Mouse (Mus musculus) c-Kit-positive CD71-positive TER-119-positive erythroid progenitor cells, embryonic 14.5 days (primary cell): Measurements from ENCODE around the gene Defb11.
"Not testable (repeated sequence)": the region's sequence is repeated elsewhere in the genome, so short reads cannot be mapped to it uniquely, and the experiment has no call there.

Experiments
- DNase-seq: peaks from one replicate; pipeline ENCODE4 v3.0.0-alpha.2; 2013; ENCODE audit warnings: low spot score

Gene Defb11

DNA sequence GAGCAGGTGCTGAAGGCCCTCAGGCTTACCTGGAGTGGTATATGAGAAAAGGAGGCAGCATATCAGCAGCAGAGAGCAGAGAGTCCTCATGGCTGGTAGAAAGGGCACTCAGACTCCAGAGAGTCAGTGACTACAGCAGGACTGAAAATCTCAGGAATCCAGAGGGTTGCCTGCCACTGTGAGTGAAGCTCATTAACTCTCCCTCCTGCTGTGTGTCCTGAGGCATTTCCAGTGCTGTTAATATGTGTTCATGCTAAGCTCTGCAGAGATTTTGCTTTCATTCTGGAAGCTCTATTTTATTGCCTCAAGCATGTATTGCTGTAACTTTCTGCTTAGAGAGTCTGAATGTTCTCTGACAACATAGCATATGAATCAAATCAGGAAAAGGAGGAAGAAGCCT, at the start of gene Defb11:
Defb11 (minus strand) TSS at position 123 of the 400 bp plus-strand sequence.
- DNase-seq = not testable (repeated sequence)

DNA sequence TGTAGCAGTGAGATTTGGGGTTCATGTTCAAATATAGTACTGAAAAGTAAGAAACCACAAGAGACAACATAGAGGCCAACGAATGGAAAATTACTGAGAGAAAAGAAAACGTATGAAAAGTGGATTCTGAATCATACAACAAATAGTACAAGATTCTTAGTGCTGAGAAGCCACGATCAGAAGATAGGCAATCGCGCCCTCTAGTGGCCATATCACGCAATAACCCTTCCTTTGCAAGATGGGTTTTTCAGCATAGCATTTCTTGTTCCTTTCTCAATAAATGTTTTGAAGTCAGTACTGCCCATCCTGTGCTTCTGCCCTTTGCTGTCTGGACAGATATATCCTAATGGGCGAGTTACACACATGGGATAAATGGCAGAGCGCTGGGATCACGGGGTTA, 49.1 kb upstream of the Defb11 start:
- peak; percentile 44 for DNase-seq

DNA sequence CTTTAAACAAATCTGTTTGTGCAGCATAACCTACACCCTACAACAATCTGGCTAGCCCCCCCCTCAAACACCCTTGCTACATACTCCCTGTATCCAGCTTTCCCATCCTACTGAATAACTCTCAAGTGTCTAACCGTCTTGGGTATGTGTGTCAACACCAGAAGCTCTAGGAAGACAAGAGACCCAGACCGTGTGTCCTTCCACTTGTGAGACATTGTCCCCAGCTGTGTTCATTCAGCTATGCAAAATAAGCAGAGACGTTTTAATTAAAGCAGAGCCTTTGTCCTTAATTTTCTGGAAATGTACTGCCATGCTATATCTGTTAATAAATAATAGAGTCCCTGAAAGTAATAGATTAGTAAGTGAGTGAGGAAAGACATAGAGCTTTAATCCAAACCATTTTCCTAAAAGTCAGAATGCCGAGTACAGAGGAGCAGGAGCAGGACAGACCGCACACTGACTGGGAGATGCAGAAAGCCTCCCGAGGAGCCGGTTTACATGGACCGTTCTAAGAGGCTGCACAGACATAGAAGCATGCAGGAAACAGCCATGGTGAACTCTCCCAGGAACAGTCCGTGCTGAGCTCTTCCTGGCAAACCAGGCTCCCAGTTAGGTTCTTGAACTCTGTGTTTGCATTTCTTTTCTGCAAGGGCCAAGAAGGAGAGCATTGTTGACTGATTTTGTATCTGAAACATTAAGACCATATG, 41.3 kb upstream of the Defb11 start:
- no peak for DNase-seq

- no peak for DNase-seq
Measured at GRCm38 (mm10) chr8:21946462-21946861, 40.2 kb upstream of the Defb11 start, which contains the start of gene Defb13. Gene Defb13 (plus strand): TSS chr8:21946762.

GRCm38 (mm10) chr8:21938052-21938451, 31.8 kb upstream of the Defb11 start, which contains the start of gene Defb35:
Gene Defb35 (plus strand): TSS chr8:21938352.
- DNase-seq = not testable (repeated sequence)

- no peak for DNase-seq
Measured at GRCm38 (mm10) chr8:21932610-21933009, 26.4 kb upstream of the Defb11 start, which contains the start of gene Defb15. Gene Defb15 (minus strand): TSS chr8:21932710.

DNA sequence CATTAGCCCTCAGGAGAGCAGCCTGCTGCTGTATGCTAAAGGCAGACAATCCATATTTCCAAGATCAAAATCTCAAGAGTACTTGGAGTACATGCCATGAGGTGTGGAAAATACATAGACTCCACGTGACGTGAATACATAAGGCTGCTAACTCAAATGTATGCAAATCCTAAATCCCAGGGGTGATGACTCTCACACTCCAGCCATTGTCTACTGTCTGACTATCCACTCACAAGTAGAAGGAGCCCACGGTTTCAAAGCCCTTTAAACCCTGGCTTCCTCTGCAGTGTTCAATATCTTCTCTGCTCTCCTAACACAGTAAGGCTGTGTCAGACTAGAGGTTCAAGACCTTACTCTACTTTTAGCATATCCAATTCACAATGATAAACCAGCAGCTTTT, 24.5 kb upstream of the Defb11 start:
- not testable (repeated sequence) for DNase-seq

DNA sequence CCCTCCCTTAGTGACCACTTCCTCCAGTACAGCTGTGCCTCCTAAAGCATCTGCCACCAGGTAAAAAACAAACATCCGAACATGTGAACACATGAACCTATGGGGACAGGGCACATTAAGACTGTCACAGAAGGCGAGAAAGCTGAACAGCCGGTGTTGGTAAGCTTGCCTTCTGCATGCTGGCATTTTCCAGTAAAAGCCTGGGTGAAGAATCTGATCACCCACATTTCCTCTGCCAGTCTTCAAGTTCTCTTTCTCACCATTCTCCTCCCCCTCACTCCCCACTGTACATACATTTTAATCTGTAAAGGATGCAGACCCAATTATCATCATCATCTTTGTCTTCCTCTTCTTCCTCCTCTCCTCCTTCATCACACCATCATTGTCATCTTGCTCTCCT, 9.4 kb upstream of the Defb11 start:
- no peak for DNase-seq

- no peak for DNase-seq
Measured at GRCm38 (mm10) chr8:21912554-21912953, 6.3 kb upstream of the Defb11 start.

- no peak for DNase-seq
Measured at GRCm38 (mm10) chr8:21911931-21912330, 5.7 kb upstream of the Defb11 start.

GRCm38 (mm10) chr8:21885321-21885720, 20.9 kb downstream of the Defb11 start, which contains the start of gene Defb9:
Gene Defb9 (minus strand): TSS chr8:21885421.
- DNase-seq = not testable (repeated sequence)

- not testable (repeated sequence) for DNase-seq
Measured at GRCm38 (mm10) chr8:21858586-21858985, 47.6 kb downstream of the Defb11 start, which contains the start of gene Defb10. Gene Defb10 (plus strand): TSS chr8:21858901.
